Mouse (Mus musculus) adrenal gland, postnatal 25 days (tissue): ENCODE data around the gene Grik2. TPM values are rescaled to one million over a fixed set of nuclear protein-coding genes. Genes with fewer than 3 reads are reported as not detected.

ENCODE experiments used
- DNase-seq: peaks from one replicate; pipeline ENCODE4 v3.0.0; 2021; ENCODE audit warnings: mixed read lengths
- long read RNA-seq: library from polyadenylated mRNA; stranded (forward); transcript quantifications from one replicate; pipeline ENCODE4 v2.0.0, GENCODE M21; 2021
- total RNA-seq: library from RNA; stranded (reverse); gene quantifications from 2 replicates; pipeline ENCODE4 v1.2.3, GENCODE M21; 2021

Grik2 gene
- total RNA-seq: 1.9 and 4.2 TPM in 2 replicates
- long read RNA-seq, partial matches to known transcripts: 2 of 2 reads
- long read RNA-seq, other reads (novel, unspliced or antisense): 0 of 2 reads

GRCm38 (mm10) chr10:49788381-49788906 is at the start of gene Grik2:
TSS of gene Grik2 (minus strand) at chr10:49788766.
- peak; percentile 41 for DNase-seq

- no peak for DNase-seq
These were observed 45.8 kb upstream of the Grik2 start for GRCm38 (mm10) chr10:49834392-49834791.

- no peak for DNase-seq
These were observed 18.7 kb upstream of the Grik2 start for GRCm38 (mm10) chr10:49807276-49807675.

- DNase-seq: no peak
These were observed 12.4 kb upstream of the Grik2 start for GRCm38 (mm10) chr10:49801001-49801400.

DNA sequence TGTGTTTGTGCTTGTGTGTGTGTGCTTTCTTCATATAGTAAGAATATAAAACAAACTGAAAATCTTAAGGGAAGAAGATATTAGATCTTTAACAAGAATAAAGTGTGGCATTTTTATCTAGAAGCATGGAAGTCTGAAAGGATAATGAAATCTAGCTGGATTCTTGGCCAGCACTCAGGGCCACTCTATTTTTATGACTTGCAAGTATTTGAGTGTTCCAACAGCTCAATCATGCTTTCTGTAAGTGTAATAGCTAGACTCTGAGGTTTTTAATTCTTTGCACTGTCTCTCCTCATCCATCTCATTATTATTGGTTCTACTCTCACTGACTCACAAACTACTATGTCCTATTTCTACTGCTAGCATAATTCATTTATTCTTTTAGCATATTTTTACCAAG is 5.6 kb upstream of the Grik2 start:
- DNase-seq: no peak

DNA sequence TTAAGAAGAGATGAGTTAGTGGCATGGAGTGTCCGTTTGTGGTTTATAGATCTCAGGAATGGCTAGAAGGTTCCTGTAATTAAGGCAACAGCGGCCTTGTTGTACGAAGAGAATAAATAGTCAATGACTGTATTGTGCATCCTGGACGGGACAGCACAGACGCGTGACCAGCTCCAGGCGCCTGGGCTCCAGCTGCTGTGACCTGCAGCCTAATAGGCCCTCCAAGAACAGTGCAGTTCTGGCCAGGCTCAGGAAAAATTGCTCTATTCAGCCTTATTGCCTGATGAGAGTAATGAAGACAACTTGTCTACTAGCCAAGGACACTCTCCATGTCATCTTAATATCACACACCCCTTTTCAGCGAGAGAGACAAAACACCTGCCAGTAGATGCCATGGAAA is 1.8 kb upstream of the Grik2 start:
- no peak for DNase-seq

GRCm38 (mm10) chr10:49789711-49790110 is 1.1 kb upstream of the Grik2 start:
- no peak for DNase-seq

DNA sequence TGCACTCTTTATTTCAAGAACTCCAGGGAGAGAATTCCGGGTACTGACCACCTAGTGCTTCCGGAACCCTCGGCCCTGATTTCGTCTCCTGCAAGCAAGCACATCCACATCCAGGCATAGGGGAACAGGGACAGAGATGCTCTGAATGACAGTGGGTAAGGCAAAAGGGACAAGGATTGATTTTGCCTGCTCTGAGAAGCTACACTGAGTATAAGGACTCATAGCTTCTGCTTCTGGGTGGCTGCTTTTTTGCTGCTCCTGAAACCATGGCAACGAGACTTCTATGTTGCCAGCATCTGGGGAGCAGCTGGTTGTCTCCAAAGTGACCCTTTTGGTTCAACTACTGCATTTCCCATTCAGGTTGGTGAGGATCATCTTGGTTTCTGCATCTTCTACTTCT is 348 bp upstream of the Grik2 start:
- no peak for DNase-seq

- DNase-seq: no peak
These were observed 1.9 kb downstream of the Grik2 start for GRCm38 (mm10) chr10:49786630-49787029.

GRCm38 (mm10) chr10:49785477-49785876 is 3.1 kb downstream of the Grik2 start:
- no peak for DNase-seq

DNA sequence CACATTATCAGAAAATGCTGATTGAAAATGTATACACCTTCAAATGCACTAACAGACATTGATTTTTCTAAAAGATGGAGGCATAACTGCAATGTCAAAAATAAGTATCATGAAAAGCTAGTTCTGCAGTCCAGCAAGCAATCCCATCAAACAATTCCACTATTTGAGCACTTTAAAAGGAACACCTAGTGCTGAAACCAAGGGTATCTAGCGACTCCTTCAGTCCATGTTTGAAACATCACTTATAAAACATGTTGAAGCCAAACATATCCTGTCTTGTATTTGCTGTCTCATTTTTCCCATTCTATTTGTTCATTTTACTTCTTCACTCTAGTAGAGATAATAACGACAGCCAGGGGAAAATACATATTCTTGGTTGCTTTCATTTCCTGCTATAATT is 3.7 kb downstream of the Grik2 start:
- no peak for DNase-seq

- DNase-seq: no peak
These were observed 5.5 kb downstream of the Grik2 start for GRCm38 (mm10) chr10:49782741-49783691.

GRCm38 (mm10) chr10:49782061-49782460 is 6.5 kb downstream of the Grik2 start:
- DNase-seq: no peak

DNA sequence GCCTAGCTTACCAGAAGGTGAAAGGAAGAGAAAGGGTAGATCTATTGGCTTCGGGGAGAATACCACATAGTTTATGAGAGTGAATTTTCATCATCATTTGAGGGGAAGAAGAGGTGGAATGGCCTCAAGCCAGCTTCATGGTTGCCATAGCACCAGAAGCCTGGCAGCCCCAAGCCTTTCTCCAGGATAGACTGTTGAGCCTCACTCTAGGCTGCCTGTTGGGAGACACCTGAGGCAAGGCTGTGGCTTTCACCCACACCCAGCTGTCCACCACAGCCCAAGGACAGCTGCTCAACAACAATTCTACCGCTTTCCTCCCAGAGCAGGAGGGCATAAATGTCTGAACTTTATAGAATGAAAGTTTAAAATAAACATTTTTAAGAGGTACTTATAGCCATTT is 8.1 kb downstream of the Grik2 start:
- no peak for DNase-seq

DNA sequence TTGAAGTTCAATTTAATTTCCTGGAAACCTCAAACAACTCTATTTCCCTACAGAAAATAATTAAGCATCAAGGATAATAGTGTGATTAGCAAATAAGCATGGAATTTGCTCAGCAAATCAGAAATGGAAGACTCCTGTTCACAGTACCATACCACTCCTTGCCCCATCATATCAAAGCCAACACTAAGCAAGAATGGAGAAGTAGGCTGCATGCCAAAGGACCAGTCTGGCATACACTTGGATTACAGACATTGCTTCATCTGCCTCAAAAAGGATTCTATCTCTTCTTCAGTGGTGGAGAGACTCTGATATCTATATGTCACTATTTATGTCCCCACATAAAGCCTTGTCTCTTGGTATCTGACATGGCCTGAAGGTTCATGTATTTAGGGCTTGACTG is 19.7 kb downstream of the Grik2 start:
- DNase-seq: no peak

DNA sequence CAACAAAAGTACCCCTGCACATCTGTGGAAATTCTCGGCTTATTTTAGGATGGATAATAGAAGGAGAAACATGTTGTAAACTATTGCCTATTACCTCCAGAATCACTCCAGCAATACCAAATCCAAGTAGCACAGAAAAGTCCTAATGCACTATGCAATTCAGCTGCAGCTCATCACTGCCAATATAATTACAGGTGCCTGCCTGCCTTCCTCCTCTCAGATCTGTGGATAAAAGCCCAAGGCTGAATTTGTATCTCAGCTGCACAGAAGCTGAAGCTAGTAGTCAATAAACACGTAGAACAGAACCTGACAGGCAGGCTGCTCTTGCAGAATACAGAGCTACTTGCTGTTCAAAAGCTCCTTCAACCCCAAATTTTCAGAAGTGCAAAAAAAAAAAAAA is 21.0 kb downstream of the Grik2 start:
- no peak for DNase-seq

DNA sequence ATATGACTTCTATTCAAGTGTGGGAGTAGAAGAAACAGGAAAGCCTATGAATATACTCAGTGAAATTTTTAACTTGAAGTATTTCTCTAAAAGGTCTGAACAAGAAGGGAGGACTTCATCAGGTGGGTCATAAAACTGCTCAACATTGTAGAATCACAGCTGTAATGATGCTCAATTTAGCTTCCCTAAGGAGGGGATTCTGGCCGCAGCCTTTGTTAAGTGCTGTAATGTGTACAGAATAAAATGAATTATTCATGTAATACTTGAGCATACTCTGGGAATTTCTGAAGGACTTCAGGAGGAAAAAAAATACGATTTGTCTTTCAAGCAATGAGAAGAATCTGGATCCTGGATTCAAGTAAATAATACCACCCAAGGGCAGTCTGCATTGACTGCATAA is 26.0 kb downstream of the Grik2 start:
- no peak for DNase-seq

DNA sequence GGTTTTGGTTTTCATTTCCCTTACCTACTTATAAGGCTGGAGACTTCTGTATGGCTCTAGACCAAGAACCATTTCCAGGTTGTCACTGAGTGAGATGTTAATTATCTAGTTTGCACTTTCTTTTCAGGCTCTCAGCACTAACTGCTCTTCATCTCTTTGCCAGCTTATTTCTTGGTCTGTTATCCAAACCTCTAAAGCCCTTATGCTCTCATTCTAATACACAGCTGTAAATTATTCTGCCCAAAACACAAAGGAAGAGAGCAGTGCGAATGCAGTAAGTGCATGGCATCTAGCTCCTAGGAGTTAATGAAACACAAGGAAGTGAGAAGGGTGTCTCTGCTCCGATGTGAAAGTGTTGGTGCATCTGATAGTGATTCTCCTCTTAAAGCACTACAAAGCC is 36.8 kb downstream of the Grik2 start:
- DNase-seq: no peak

- DNase-seq: no peak
These were observed 56.7 kb downstream of the Grik2 start for GRCm38 (mm10) chr10:49731841-49732240.

DNA sequence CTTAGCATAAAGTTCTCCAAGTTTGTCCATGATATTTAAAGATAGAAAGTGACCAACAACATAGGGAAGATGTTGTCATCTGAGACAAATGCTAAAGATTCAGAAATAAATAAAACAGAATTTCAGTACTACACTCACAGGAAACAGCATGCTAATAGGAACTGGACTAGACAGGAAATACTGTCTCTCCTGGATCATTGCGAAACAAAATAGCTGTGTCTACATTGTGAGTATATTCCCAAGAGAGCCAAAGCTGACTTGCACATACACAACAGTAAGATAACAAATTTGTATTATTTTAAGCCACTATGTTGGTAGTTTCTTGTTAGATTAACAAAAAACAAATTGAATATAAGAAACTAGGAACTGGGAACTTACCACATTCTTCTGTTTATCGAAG is 64.9 kb downstream of the Grik2 start:
- no peak for DNase-seq

GRCm38 (mm10) chr10:49716856-49717255 is 71.7 kb downstream of the Grik2 start:
- no peak for DNase-seq

DNA sequence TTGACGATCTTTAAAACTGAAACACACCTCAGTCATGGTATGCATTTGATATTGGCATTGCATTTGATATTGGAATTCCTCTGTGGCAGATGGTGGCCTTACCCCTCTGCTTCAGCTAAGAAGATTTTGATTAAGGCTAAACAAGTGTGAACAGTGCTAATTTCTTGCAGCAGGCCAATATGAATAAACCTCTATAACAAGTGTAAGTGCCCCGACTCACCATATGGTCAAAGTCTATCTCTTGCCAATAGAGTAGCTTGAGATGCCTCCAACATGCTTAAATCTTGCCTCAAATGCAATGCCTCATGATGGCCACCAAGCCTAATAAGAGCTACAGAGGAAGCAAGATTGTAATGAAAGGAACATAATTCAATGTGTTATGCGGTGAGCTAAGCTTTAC is 78.8 kb downstream of the Grik2 start:
- DNase-seq: no peak

- no peak for DNase-seq
These were observed 84.1 kb downstream of the Grik2 start for GRCm38 (mm10) chr10:49704446-49704845.

DNA sequence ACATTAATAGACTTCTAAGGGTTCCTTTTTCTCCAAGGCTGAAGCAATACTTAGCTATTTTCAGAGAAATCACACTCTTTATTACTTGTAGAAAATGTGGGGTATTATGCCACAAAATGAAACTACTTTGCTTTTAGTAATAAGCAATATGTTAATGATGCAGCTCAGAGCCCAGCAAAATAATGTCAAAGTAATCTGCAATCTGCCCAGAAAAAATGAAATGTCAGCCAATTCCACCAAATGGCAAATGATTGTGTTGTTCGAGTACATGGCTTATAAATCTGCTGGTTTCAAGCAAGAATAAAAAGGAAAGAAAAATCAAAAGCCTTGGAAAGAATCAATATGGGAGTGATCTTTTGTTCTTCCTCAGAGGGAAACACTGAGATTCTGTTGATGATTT is 136.2 kb downstream of the Grik2 start:
- DNase-seq: no peak
